Mouse (Mus musculus): Measurements from ENCODE around the gene Gnat3.
"Not testable (repeated sequence)": the region's sequence is repeated elsewhere in the genome, so short reads cannot be mapped to it uniquely, and the experiment has no call there.

The Gnat3 gene

DNA sequence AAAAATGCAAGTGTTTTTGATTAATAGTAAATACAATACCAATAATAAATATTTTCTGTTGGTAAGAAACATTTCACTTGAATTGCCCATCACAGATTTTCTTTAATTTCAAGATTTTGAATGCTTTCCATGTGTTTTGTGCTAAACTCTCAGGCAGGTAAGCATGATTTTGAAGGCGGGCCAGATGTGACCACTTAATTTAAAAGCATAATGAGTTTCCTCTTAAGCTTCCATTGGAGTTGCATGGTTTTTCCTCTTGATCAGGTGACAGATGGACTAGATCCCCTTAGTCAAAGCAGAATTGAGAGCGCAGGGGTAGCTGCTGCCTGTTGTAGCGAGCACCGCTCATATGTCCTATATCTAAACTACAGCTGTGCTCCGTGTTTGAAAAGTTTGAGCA, at the start of gene Gnat3:
Gene Gnat3 (plus strand): TSS at position 301 of the 400 bp plus-strand sequence.
- no peak for ATAC-seq (ENCODE audit: insufficient number of reproducible peaks, low FRiP score, low TSS enrichment)

DNA sequence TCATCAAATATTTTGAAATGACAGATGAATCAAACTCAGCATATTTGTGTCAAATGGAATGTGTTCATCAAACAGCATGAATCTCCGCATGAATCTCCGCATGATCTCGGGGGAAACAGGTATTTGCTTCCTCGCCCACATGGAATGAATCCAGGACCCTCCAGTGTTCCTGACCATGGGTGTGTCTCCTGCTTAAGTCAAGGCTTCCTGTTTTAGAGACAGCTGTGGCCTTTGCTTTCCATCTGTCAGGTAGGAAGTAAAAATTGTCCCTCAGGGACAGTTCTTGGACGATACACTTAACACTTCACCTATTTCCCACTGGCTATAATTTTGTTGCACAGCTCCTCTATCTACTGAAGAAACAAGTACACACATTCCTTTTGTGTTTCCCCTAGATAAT, 43.4 kb upstream of the Gnat3 start:
- no peak for ATAC-seq (ENCODE audit: insufficient number of reproducible peaks, low FRiP score, low TSS enrichment)

DNA sequence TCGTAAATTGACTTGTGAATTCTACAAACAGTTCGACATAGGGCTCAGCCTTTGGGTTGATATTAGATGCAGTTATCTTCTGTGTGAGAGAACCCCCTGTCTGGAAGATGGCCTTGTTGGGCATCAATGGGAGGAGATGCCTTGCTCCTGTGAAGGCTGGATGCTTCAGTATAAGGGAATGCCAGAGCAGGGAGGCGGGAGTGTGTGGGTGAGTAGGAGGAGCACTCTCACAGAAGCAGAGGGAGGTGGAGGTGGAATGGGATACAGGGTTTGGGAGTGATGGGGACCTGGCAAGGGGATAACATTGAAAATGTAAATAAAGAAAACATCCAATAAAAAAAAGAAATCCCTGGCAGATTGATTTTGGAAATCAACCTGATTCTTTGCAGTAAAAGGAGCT, 38.7 kb upstream of the Gnat3 start:
- ATAC-seq (ENCODE audit: insufficient number of reproducible peaks, low FRiP score, low TSS enrichment), result no peak

DNA sequence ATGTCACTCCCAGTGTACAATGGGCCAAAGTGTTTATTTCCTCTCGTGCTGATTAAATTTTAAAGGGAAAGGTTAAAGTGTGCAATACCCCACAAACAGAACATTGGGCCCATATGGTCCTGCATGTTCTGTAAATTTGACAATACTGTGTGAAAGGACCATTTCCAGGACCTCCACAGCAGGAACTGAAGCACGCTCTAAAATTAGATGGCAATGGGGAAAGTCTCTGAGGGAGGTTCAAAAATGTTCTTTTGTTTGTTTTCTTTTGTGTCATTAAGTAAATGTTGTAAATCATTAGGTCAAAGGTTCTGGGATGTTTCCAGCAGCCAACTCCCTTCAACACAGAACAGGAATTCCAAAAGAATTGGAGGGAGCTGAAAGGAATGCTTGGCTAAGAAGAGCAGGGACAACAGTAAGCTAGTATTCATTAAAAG, 38.2 kb upstream of the Gnat3 start:
- ATAC-seq (ENCODE audit: insufficient number of reproducible peaks, low FRiP score, low TSS enrichment), result no peak

DNA sequence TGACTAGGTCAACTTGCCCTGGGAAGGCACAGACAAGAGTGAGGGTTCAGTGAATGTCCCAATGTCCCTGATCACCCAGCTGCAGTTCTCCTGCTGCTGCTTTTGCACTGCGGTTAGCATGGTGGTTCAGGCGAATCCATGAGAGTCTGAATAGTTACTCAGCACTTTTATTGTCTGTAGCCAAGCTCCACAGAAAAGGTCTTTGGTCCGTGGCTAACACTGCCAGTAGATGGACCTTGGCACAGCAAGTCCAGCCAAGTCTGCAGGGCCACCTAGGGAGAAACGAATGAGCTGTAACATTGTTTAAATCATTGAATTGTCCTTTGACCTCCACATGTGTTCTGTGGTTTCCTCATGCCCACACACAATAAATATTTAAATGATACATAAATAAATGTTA, 33.9 kb upstream of the Gnat3 start:
- no peak for ATAC-seq (ENCODE audit: insufficient number of reproducible peaks, low FRiP score, low TSS enrichment)

DNA sequence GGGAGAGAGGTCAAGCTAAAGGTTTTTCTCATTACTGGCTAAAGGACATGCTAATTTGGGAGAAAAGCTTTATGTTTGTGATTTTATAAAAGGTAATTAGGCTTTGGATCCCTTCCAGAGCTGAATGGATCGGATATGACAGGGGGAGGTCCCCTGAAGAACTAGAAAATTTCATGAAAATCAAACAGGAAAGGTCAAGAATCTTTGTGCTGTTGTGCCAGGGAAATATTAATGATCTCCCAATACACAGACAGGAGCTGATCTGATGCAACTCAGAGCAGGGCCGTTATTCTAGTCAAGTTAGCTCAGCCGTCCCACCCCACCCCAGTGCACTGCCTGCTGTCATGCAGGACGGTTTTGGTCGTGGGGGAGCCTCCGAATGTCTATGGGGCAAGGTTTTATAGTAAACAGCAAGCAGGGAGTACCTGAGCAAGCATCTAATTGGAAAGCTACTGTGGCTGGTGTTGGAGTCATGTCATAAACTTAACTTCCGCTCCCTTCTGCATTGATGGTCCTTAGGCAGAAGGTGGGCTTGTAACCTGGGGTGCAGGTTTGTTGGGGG, 33.3 kb upstream of the Gnat3 start:
- ATAC-seq (ENCODE audit: insufficient number of reproducible peaks, low FRiP score, low TSS enrichment), result no peak

DNA sequence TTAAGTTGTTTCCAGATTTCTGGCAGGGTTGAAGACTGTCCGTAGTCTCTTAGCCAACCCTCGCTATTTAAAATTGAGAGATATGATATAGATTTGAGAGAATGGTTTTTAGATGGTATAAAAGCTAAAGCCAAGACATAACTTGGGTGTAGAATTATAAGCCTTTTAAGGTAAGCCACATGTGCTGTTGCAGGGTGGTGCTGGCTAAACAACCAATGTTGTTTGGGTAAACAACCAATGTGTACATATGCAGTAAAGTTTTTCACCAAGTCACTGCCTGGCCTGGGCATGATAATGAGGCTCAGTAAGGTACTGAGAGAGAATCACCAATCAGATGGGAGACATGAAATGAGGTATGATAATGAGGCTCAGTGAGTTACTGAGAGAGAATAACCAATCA, 30.8 kb upstream of the Gnat3 start:
- not testable (repeated sequence) for ATAC-seq (ENCODE audit: insufficient number of reproducible peaks, low FRiP score, low TSS enrichment)

DNA sequence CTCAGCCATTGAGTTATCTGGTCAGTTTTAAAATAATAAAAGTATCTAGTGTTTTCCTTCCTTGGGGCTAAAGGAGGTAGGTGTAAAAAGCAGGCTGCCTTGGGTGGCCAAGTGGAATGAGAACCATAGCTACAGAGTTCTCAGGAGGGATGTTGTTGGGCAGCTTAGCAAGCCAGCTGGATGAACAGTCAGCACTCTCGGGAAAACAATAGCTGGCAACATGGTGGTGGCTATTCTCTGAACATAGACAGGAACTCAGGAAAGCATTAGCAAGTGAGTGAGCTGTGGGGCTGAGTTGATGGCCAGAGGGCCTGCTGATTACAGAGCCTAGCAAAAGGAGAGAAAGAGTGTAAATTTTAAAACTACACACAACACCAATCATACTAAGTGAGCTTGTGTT, 27.8 kb upstream of the Gnat3 start:
- ATAC-seq (ENCODE audit: insufficient number of reproducible peaks, low FRiP score, low TSS enrichment), result no peak

DNA sequence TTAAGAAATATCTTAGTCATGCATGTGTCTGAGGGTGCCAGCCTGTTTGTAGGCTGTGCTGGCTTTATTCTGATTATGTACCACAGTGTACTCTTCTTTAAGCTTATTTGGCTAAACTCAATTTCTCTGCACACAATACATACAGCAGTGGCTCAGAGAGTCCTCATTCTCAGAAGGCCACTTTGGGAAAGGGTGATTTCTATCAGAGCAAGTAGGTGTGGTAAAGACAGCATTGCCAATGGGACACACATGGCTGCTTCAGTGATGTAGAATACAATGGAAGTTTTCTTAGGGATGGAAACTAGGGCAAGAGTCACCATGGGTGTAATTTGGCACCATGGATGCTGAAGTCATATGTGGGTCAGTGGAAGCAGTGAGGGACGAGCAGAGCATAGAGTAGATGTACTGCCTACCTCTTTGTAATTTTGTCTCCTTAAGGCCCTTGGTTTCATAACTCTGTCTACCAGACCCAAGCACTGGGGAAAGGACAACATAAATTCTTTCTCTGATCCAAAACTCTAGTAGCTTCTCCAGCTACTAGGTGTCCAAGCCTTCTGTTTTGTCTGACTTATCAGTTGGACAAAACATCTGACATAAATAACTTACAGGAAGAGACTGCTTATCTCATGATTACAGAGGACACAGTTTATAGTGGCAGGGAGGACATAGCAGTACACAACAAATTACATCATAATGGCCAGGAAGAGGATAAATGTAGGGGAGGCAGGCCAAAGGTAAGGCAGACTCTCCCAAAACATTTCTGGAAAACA, 24.0 kb upstream of the Gnat3 start:
- no peak for ATAC-seq (ENCODE audit: insufficient number of reproducible peaks, low FRiP score, low TSS enrichment)

DNA sequence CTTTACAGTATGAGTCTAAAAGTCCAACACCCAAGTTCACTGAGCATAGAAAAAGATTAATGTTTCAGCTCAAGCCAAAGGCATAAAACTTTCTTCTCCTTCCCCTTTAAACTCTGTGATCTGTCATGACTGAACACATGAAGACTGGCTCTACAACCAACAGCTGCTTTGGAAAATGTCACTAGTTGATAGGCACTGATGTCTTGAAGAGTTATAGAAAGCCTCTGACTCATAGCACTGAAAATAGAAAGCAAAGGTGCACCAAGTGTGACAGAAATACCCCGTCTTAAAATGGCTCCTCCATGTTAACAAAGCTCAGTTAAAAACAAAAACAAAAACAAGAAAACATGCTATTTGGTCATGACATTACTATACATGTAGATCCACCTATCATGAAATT, 5.9 kb upstream of the Gnat3 start:
- ATAC-seq (ENCODE audit: insufficient number of reproducible peaks, low FRiP score, low TSS enrichment), result no peak

DNA sequence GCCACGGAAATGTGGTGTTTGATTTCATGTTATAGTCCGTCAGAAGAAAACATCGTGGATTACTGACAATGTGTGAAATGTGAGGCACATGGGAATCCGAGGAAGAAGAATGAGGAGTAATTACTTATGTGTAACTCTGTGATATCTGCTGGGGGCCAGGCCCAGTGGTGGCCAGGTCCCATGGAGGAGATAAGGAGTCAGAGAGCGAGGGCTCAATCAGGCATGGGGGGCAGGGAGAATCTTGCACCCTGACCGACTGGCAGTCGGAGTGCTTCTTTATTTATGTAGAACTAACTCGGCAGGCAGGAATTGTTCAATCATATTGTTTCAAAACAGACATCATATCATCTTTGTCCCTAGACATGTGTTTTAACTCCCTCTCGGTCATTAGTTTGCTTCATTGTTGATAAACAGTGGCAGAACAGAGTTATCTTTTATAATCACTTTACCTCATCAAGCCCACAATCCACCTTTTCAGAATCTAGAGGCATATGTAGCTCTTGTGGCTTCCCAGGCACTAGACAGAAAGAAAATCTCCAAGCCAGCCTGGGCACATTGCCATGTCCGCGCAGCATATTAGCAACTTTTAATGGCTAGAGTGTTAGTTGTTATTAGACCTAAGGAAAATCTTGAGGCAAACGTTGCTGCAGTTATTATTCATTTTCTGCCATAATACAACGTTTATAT, 7.5 kb downstream of the Gnat3 start:
- ATAC-seq (ENCODE audit: insufficient number of reproducible peaks, low FRiP score, low TSS enrichment), result no peak

DNA sequence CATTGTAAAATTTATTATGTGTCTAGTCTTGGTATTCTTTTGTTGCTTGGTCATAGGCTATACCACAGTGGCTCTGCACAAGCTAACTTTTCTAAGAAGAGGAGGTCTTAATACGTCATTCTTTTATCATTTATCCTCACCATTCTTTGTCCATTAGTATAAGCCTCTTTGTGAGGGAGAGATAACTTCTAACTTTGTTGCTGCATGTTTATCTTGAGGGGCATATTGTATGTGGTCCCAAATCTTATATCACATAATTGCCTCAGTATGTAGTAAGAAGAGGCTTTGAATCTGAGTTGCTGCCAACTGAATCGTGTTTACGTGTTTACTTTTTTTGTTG, 8.0 kb downstream of the Gnat3 start:
- ATAC-seq (ENCODE audit: insufficient number of reproducible peaks, low FRiP score, low TSS enrichment), result no peak

DNA sequence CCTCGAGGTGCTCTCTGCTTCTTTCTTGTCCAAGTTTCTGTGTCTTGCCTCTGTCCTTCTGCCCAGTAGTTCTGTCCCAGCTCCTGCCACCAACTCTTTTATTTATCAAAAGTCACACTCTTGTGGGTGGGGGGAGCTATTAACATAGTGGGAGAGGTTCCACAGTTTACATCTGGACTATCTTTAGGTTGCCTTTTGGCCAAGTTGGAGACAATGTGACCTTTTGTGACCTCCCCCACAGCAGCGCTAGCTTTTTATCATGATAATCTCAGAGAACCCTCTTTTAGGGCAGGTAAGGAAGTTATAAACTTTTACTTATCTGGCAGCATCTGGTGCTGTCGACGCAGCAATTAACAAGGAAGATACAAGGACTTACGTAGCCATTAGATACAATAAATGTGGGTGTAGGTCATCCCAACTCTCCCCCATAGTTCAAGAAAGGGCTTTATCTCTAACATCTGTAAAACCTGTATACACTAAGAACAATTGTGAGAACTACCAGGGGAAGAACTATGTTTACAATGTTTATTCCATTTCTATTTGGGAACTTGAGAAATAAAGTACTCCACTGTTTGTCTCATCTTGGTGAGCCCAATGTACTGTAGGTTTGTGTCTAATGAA, 18.3 kb downstream of the Gnat3 start:
- ATAC-seq (ENCODE audit: insufficient number of reproducible peaks, low FRiP score, low TSS enrichment), result no peak

DNA sequence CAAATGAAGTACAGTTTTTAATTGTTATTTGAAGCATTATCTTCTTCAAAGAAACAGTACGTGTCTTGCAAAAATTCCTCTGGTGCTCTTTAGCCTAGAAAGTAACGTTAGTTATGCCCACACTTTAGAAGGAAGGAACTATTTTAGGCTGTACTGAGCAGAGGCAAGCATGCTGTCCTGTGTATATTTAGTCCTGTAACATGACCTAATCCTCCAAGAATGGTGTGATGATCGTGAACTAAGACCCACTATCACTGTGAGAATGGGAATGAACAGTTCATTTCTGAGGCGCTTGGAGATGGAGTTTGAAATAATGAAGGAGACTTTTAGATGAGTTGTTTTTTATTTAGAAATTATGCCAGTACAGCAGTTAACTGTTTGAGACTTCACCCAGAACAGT, 20.4 kb downstream of the Gnat3 start:
- no peak for ATAC-seq (ENCODE audit: insufficient number of reproducible peaks, low FRiP score, low TSS enrichment)

DNA sequence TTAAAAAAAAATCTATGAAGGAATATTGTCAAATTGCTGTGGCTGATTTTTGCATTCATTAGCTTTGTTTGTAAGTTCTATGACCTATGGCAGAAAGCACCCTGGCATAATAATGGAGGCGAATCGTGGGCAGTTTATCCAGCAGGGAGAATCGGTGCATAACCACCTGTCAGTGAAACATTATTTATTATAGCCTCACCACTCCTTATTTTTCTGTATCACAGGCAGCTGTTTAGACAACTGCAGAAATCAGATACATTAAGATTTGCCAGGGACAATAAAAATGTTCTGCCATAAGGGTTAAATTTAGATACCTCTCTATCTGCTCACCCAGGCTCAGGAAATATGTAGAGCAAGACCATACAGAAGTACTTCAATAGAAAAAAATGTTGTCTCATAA, 22.2 kb downstream of the Gnat3 start:
- ATAC-seq (ENCODE audit: insufficient number of reproducible peaks, low FRiP score, low TSS enrichment), result no peak

DNA sequence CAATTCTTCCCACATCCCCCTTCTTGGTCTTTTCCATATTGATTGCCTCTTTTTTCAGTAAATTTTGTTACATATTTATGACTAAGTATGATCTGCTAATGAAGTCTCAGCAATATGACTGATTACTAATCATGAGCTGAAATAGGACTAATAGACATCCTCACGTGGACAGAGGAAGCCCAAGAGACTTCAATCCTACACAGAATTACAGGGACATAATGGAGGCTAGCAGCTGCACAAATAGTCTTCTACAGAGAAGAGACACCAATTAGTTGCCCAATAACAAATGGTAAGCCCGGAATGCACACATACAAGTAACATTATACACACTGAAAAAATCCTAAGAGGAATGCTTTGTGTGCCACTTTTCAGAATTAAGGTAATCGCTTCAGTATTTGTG, 24.3 kb downstream of the Gnat3 start:
- ATAC-seq (ENCODE audit: insufficient number of reproducible peaks, low FRiP score, low TSS enrichment), result no peak

DNA sequence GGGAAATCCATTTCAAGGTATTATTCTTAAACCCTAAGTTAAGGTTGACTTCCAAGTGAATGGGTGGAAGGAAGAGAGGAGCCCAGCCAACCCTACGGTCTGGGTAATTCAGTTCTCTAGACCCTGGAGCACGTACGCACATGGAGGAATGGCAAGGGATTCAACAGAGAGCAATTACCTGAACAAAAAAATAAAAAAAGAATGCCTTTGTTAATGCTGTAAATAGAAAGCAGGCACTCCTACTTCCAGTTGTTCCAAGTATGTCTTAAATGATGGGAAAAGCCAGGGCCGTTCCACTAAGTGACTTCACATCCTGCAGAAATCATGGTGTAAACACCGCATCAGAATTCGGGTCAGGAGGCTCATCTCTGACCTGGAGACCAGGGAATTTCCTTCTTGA, 28.3 kb downstream of the Gnat3 start:
- no peak for ATAC-seq (ENCODE audit: insufficient number of reproducible peaks, low FRiP score, low TSS enrichment)

DNA sequence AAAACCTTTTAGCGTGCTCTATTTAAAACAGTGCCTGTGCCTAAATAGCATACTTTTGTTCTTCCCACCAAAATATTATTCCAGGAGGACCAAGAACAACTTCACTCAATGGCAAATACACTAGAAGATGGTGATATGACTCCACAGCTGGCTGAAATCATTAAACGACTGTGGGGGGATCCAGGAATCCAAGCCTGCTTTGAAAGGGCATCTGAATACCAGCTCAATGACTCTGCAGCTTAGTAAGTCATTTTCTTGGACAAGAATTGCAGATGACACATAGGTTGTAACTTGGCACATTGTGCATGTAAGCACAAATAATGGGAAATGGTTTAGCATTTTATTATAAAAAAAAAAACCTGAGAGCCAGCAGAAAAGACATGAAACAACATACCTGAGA, 37.2 kb downstream of the Gnat3 start:
- ATAC-seq (ENCODE audit: insufficient number of reproducible peaks, low FRiP score, low TSS enrichment), result no peak

DNA sequence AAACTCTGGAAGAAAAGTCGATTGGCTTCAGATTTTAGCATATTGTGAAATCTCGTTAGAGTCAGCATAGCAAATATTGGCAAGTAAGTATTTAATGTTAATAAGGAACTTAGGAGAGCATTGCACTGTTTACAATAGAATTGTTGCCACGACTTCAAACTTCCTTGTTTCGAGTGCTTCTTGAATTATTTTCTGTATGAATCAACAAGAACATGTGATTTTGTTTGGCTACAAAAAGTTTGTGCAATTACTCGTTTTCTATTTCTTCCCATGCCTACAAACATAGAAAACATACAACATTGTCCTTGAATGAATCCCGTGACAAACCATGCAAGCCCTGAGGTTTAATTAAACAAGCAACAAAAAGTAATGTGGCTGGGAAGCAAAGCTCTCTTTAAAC, 37.8 kb downstream of the Gnat3 start:
- no peak for ATAC-seq (ENCODE audit: insufficient number of reproducible peaks, low FRiP score, low TSS enrichment)

DNA sequence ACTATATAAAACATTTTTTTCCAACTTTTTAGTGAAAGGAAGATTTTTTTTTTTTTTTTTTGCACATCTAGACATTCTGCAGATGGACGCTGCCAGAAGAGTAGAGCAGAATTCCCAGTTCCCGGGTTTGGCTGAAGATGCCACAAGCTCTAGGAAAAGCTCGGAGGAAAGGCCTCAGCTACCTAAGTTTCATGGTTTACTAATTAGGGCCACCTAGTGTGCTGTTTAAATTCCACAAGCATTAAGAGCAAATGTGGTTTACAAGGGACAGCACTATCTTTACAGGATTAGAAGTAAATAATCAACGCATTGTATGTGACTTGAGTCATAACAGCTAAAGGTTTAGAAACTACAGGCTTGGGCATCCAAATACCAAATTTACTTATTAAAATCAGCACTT, 39.3 kb downstream of the Gnat3 start:
- no peak for ATAC-seq (ENCODE audit: insufficient number of reproducible peaks, low FRiP score, low TSS enrichment)

DNA sequence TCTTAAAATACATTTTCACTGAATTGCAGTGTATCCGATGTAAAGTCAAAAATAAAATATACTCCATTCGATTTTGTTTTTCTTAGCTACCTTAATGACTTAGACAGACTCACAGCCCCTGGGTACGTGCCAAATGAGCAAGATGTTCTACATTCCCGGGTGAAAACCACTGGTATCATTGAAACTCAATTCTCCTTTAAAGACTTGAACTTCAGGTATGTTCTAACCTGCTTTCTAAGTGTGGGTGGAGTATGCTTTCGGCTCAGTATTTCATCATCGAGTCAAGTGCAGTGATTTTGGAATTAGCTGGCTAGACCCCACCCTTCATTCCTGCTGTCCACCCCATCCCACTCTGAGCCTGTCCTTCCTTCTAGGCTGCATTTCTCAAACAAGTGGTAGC, 41.3 kb downstream of the Gnat3 start:
- no peak for ATAC-seq (ENCODE audit: insufficient number of reproducible peaks, low FRiP score, low TSS enrichment)

All from cerebellum, adult (tissue).